Mouse (Mus musculus) monocyte, adult 2 months (primary cell): ENCODE measurements around the gene Clcn7.

Experiments
- DNase-seq, 2 experiments: peaks; one replicate each; pipeline ENCODE4 v3.0.0; 2022; ENCODE audit warnings: low spot score in 2 of 2, low read depth in 1 of 2

The Clcn7 gene

DNA sequence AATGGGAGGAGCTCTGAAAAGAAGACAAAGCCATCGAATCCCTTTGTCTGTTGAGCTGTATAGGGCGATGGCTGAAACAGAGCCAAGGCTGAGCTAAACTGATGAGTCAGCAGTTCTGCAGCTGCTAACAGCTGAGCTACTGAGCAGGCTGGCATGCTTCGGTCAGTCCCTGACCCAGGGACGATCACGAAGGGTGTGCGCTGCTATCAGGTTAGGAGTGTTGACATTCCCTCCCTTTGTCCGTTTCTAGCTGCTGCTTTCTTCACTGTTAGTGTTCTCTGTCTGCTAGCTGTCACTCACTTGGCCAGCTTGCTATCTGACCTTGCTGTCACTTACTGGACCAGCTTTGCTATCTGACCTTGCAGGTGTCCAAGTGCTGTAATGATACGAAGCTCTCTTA is 6.1 kb upstream of the Clcn7 start:
- DNase-seq, result no peak

DNA sequence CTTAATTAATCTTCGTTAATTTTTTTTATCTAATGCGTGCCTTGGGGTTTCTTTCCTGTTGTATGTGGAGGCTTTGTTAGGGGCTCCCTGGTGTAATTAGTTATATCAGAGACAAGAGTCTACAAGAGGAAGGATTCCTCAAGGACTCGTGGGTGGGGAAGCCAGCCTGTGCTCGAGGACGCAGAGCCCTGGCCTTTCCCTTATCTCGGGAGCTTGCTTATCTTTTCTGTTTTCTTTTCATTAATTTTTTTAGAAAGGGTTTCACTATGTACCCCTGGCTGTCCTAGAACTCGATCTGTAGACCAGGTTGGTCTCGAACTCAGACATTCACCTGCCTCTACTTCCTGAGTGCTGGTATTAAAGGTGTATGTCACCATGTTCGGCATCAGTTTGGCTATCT is 5.5 kb upstream of the Clcn7 start:
- no peak for DNase-seq

DNA sequence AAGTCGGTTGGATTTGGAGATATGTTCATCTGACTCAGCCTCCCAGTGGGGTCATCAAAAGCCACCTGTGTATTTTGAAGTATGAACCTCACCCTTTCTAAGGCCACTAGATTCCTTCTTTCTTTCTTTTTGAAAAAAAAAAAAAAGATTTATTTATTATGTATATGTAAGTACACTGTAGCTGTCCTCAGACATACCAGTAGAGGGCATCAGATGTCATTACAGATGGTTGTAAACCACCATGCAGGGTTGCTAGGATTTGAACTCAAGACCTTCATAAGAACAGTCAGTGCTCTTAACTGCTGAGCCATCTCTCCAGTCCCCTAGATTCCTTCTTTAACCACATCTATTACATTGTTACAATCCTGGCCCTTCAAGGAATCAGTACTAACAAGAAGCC is 3.1 kb upstream of the Clcn7 start:
- DNase-seq, result no peak

DNA sequence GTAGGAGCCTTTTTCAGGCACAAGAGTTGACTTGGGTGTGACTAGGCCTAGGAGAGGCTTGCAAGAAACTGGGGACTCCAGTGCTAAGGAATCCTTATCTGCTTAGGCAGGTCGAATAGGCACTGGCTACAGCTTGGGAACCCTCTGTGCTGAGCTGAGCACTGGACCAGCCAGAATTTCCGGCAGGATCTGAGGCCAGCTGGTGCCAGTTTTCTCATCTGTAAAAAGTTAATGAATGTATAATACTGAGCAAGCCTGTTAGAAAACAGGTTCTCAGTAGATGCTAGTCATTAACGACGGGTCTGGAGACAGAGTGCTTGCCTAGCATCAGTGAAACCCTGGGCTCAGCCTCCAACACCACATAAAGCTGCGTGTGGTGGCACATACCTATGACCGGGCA is 2.4 kb downstream of the Clcn7 start:
- no peak for DNase-seq

DNA sequence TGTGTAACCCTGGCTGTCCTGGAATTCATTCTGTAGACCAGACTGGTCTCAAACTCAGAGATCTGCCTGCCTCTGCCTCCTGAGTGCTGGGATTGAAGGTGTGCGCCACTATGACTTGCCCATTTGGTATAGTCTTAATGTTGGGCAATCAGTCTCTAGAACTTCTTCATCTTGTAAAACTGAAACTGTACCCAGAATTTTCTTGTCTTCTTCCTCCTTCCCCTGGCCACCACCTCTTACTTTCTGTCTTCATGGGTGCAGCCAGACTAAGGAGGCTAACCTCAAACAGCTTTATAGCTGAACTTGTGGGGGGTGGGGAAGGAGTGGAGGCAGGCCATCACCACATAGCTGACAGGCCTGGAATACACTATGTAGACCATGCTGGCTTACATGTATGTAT is 5.6 kb downstream of the Clcn7 start:
- no peak for DNase-seq

DNA sequence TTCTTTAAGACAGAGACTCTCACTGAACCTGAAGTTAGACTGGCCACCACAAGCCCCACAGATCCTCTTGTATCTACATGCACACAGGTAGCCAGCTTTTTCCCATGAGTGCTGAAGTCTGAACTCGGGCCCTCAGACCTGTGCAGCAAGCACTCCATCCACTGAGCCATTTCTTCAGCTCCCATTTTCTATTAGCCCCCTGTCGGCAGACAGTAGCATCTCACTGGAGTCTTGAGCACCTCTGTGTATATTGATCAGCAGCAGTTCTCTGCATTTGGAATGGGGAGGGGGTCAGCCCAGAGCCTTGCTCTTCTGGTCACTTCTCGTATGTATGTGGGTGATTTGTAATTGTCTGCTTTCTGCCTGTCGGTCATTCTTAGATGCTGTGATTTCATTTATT is 6.8 kb downstream of the Clcn7 start:
- no peak for DNase-seq

DNA sequence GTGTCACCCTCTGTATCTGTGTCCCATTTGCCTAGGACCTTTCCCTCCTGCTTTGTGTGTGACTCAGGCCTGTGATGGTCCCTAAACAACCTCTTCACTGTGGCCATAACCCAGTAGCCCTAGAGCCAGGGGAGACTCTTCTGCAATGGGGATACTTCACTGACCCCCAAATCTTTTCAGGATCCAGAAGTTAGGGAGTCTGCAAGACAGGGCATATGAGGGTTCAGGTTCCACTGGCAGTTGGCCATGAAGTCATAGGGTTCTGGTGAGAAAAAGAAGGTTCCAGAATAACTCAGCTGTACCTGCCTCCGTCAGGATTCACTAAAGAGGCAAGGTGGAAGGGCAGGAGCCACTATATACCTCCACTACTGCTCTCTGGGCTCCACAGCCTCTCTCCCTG is 29.0 kb downstream of the Clcn7 start, which contains the start of gene Ccdc154:
Gene Ccdc154 (plus strand): TSS at position 301 of the 400 bp plus-strand sequence.
- DNase-seq, result no peak

DNA sequence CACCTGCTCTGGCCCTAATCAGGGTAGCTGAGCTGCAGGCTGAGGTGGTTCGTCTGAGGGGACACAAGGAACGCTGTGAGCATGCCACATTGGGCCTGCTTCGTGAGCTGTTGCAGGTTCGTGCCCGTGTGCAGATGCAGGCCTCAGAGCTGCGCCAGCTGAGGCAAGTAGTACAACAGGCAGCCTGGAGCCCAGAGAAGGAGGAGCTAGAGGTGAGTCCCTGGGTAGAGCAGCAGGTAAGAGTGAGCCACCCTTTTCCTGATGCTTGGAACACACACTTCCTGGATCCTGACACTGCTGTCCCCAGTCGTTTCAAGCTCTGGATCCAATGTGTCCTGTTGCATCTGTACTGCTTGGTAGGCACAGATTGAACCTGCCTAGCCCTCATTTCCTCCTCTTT is 30.2 kb downstream of the Clcn7 start:
- DNase-seq, result no peak

DNA sequence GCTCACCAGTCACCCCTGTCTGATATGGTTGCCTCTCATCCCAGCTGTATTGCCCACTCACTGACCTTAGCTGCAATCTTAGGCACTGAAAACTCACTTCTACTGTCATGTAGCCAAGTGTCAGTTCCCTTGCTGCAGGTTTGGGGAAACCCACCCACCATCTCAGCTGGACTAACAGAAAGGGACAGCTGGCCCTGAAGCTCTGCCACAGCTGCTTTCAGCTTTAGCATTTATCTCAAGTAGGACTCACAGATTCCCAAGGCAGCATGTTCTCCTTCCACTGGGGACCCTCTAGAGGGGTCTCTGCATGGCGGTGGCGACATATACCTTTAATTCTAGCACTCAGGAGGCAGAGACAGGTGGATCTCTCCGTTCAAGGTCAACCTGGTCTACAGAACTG is 31.6 kb downstream of the Clcn7 start:
- DNase-seq, result no peak

DNA sequence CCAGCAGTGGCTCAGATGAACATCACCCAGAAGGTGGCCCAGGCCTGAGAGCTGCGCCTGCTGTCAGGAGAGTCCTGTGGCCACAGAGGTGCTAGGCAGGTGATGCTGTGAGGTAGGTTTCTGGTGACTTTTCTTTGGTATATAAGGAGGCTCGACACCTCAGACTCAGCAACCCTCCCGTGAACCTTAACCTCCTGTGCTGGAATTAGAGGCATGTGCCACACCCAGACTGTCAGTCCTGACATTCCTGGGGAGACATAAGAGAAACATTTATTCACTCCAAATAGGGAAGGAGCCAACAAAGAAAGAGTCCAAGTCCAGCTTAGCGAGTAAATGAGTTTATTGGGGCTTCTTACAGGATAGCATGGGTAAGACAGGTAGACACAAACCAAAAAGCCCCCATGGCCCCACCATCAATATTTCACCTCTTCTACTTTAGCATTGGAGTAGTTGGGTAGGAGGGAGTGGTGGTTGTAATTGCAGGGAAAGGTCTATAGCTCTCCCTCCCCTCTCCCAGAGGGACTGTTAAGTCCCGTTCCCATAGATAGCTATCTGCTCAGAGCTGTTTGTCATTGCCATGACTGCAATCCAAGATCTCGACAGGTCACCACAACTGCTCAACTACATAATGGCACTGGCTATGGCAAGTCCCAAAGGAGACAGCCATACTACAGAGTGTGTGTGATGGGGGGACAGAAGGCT is 32.9 kb downstream of the Clcn7 start:
- DNase-seq, result no peak

DNA sequence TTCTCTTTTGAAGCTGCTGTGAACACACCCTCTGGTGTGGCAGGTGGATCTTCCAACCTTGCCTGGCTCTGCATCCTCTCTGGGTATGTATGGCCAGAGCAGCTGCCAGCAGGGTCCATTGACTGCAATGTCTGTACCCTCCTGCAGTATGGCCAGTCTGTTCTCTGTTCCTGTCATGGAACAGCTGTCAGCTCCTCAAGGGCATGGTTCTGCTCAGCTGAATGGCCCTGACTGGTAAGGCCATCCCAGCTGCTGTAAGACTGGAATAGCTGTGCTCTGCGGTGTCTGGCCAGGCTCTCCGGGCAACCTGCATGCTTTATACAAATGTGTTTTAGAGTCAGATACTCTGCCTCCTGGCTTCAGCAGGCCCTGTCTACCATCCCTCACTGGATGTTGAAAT is 36.5 kb downstream of the Clcn7 start:
- DNase-seq, result no peak

DNA sequence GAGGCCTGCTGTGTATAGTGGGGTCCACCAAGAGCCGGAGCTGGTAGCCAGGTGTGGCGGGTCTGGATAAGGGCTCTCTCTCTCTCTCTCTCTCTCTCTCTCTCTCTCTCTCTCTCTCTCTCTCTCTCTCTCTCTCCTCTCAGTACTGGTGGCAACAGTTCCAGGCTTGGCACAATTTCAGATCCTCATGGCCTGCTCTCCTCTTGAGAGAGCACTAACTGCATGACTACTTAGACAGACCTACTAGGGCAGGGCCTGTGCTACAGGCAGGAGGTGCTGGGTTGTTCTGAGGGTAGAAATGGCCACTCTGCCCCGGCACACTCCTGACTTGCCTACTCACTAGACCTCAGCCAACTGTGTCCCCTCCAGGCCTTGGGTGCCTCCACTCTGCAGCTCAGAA is 39.4 kb downstream of the Clcn7 start:
- no peak for DNase-seq

DNA sequence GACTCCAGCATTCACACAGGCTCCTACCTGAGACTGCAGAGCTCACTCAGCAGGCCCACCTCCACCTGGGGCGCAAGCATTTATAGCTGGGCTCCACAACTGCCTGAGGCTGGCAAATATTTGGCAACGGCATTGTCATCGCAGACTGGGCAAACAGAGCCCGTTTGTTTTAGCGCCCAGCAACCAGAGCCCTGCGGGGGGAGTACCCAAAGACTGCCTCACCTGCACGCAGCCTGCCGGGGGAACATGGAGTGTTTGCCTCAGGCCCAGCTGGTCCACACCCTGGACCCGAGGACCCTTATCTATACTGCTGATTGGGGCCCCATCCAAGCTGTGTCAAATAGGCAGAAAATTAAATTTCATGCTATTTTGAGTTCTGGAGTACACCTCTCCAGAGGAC is 42.2 kb downstream of the Clcn7 start, which contains the start of gene Gm38655:
Gene Gm38655 (minus strand): TSS at position 61 of the 400 bp plus-strand sequence.
- no peak for DNase-seq

DNA sequence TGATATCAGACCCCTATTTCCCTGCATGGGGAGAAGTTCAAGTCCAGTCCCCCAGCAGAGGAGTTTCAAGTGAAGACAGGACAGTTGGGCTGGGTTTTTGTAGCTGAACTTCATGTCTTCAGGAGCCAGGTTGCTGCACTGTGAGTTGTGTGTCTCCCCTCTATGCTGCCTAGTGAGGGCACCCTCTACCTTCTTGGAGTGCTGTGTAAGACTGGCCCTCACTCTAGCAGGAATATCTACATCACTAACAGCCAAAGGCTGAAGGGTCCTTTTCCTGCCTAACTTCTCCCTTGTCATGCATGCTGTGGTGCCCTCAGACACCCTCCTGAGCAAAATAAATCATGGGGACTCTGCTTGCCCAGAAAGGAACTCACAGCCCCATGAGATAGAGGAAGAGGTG is 50.0 kb downstream of the Clcn7 start:
- no peak for DNase-seq

DNA sequence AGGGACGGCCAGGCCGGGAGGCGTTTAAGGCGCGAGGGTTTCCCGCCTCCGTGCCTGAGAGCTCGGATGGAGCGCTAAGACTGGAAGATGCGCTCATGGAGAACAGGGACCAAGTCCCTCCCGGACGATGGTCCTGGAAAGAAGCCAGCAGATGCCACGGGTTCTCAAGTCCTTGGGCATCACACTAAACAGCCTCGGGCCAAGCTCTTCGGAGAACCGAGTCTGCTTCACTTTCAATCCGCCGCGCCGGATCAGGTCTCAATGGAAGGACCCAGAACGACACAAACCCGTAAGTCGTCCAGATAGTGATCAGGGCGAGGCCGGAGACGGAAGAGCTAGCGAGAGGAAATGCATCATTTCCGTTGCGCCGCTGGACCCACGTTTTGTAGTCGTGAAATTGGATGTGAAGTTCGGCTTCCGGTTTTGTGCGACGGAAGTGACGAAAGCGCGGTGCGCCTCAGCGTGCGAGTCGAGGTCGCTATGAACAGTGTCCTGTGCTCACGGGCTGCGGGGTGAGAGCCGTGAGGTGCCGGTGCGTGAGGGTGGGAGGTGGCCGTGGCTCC is 51.0 kb downstream of the Clcn7 start, which contains the start of gene BC003965:
Gene BC003965 (plus strand): TSS at position 426 of the 563 bp plus-strand sequence.
- peak; percentile 91 to 92 for DNase-seq

DNA sequence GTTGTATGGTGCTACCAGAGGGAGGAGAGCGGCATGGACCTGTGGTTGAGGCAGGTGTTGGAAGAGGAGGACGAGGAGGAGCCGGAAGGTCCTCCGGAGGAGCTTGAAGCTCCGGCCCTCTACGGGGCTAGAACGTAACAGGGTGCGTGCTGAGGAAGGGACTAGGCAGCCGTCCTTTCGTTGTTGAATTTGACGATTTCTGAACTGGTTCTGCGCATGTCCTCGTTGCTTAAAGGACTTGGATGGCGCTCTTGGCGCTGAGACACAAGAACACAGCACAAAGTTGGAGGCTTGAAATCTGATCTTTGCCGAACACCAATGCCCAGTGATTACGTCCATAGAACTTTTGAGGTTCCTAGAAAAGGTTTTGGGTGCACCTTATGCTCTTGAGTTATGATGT is 51.8 kb downstream of the Clcn7 start:
- DNase-seq, result no peak

DNA sequence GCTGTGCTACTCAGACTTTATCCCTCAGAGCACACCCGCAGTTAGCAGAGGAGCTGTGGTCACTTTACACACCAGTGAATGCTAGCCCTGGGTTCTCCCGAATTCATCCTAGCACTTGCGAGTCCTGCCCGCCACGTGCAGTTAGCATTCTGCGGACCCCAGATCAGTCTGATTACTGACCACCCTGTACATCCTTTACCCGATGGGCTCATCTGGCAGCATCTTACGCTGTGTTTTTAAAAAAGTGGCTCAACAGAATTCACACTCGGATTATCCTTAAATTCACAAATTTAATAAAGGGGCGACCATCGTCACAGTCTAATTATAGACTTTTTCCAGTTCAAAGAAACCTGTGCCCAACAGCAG is 54.6 kb downstream of the Clcn7 start:
- no peak for DNase-seq

DNA sequence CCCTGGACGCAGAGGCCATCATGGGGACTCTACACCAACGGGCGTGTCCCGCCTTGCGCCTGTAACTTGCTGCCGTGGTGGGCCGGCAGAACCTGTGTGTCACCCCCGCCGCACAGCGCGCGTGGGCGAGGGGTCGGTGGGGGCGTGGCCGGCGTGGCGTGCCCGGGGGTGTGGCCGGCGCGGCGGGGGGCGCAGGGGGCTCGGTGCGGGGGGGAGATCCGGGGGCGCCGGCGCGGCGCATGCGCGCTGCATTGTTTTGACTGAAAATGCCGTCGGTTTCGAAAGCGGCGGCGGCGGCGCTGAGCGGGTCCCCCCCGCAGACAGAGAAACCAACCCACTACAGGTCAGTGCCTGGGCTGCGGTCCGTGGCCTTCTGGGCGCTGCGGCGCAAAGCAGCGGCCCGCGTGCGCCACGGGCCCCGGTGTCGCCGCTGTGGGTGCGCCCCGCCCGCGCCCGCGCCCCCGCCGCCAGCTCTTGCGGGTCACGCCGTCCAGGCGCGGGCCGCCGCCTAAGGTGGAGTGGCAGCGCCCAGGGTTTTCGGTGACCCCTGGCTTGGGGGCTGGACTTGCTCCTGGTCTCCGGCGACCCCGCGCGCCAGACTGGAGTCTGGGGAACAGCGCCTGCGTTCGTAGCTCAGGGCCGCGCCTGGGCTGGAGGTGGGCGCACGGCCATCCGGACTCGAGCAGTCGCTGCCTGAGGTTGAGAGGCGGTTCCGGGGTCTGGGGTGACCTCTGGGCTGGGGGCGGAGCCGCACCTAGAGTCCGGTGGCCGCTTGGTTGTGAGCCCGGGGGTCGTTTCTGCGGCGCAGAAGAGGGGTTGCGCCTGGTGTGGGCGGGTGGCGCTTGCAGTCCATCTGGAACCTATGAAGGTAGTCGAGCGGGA is 55.2 kb downstream of the Clcn7 start, which contains the start of gene Unkl:
Gene Unkl (plus strand): TSS at position 248 of the 882 bp plus-strand sequence.
- DNase-seq, result peak in 1 of 2 experiments; percentile 49

DNA sequence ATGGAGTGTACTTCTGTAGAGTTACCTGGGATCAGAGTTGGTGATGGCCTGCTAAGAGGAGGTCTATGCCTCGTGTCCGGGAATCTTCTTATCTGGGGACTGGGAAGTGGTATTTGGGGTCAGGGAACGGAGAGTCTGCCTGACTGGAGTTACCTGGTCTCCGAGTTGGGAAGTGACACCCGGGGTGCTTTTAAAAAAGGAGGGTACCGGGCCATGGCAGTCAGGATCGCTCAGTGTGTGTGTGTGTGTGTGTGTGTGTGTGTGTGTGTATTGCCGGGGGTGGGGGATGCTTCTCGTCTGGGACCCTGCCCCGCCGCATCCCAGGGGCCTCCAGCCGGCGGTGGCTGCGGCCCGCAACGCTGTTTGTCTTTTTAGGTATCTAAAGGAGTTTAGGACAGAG is 55.9 kb downstream of the Clcn7 start:
- no peak for DNase-seq

DNA sequence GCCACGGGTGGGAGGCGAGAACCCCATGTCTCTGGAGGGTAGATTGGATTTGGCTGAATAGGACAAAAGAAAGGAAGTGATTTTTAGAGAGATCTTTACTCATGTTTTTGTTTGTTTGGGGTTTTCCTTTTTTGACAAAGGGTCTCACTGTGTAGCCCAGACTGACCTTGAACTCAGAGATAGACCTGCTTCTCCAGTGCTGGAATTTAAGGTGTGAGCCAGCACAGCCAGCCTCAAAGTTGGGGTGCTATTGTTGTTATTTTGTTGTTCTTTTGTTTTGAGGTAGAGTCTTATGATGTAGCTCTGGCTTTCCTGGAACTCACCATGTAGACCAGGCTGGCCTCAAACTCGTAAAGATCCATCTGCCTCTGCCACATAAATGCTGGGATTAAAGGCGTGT is 69.2 kb downstream of the Clcn7 start:
- DNase-seq, result no peak

DNA sequence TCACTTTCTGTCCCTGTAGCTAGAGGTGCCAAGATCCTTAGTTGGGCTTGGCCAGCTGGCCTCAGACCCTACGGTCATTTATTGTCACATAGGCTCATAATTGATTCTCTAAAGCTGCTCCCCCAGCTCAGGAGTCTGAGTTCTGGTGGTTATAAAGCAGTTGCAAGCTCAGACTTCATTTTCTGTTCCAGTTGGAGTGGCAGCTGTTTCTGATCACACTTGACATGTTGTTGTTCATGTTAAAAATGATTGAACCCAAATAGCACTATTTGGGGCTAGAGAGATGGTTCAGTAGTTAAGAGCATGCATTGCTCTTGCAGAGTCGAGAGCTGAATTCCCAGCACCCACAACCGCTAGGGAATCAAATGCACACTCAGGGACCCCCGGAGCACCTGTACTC is 76.8 kb downstream of the Clcn7 start:
- no peak for DNase-seq
